Mouse (Mus musculus) small intestine, adult 2 months (tissue): ENCODE results near the gene Nppc. TPM values are rescaled to one million over a fixed set of nuclear protein-coding genes. Genes with fewer than 3 reads are reported as not detected.

Source experiments
- H3K27ac ChIP-seq: fragments of 200-500 bp; 2 replicates; pipeline ENCODE4 v1.5.1; 2012; ENCODE audit warnings: low read depth, low read length, control low read depth, inconsistent platforms; ENCODE audit not compliant: insufficient read depth
- H3K27me3 ChIP-seq: fragments of 200-500 bp; 2 replicates; pipeline ENCODE4 v1.6.1; 2012; ENCODE audit warnings: mild to moderate bottlenecking, moderate library complexity, low read length, inconsistent platforms; ENCODE audit not compliant: control insufficient read depth, insufficient read depth
- H3K36me3 ChIP-seq: fragments of 200-500 bp; 2 replicates; pipeline ENCODE4 v1.6.1; 2012; ENCODE audit warnings: mild to moderate bottlenecking, low read length, control low read depth, inconsistent platforms; ENCODE audit not compliant: control insufficient read depth, insufficient read depth
- H3K4me1 ChIP-seq: fragments of 200-500 bp; 2 replicates; pipeline ENCODE4 v1.6.1; 2012; ENCODE audit warnings: low read length, inconsistent platforms, mixed read lengths; ENCODE audit not compliant: control insufficient read depth, insufficient read depth, insufficient read length
- H3K4me3 ChIP-seq: fragments of 200-500 bp; 2 replicates; pipeline ENCODE4 v1.5.1; 2012; ENCODE audit warnings: low read depth, mild to moderate bottlenecking, control low read depth, inconsistent platforms, low read length, moderate library complexity
- CTCF ChIP-seq: fragments of 200-500 bp; IDR thresholded peaks from 2 replicates; pipeline ENCODE4 v1.5.1; 2012; ENCODE audit warnings: low read depth, mild to moderate bottlenecking, control low read depth, inconsistent platforms, low read length, moderate library complexity, mixed read lengths; ENCODE audit not compliant: insufficient replicate concordance, insufficient read length; ENCODE audit errors: extremely low read depth
- POLR2A ChIP-seq: fragments of 200-500 bp; IDR thresholded peaks from 2 replicates; pipeline ENCODE4 v1.6.1; 2012; ENCODE audit warnings: low read depth, mild to moderate bottlenecking, control low read depth, inconsistent platforms, low read length, moderate library complexity
- WGBS: fragments of 180-500 bp; shearing (Covaris S2); methylation state at CpG from one replicate; pipeline ENCODE4 v1.1.7; 2018; 5-methylcytosine and 5-hydroxymethylcytosine counted together
- polyA plus RNA-seq: library from polyadenylated mRNA; depleted of rRNA; stranded (reverse); fragments of >200 nt; gene quantifications from 2 replicates; pipeline ENCODE4 v1.2.3, GENCODE M21; 2012

The Nppc gene
- polyA plus RNA-seq, 1 experiment, result not detected

DNA sequence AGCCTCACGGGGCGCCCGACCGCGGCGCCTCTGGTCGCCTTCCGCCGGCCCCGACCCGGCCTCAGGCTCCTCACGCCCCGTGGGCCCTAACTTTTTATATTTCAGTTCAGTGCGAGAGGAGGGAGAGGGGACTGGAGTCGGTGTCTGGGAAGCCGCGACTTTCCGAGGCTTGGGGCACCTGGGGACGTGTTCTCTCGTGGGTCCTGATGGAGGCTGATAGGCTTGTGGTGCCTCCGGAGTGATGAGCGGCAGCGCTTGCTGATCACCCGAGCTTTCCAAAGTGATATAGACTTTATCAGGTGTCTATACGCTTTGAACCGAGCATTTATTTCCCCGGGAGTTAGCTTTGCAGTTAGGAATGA is 33.6 kb upstream of the Nppc start:
- no peaks in the 10 kb centered on the region for H3K27me3 ChIP-seq
- peak overlapping the region; percentile 48 for H3K27ac ChIP-seq
- no peaks in the 10 kb centered on the region; the same call in 1 of the 2 replicates for H3K4me1 ChIP-seq
- under 1% methylated on average over 27 of the region's 27 CpGs for whole genome bisulfite sequencing
- H3K36me3 ChIP-seq, result no peaks in the 10 kb centered on the region
- no peak for TF ChIP-seq CTCF
- no peak for TF ChIP-seq POLR2A
- H3K4me3 ChIP-seq, result peak overlapping the region; percentile 87

DNA sequence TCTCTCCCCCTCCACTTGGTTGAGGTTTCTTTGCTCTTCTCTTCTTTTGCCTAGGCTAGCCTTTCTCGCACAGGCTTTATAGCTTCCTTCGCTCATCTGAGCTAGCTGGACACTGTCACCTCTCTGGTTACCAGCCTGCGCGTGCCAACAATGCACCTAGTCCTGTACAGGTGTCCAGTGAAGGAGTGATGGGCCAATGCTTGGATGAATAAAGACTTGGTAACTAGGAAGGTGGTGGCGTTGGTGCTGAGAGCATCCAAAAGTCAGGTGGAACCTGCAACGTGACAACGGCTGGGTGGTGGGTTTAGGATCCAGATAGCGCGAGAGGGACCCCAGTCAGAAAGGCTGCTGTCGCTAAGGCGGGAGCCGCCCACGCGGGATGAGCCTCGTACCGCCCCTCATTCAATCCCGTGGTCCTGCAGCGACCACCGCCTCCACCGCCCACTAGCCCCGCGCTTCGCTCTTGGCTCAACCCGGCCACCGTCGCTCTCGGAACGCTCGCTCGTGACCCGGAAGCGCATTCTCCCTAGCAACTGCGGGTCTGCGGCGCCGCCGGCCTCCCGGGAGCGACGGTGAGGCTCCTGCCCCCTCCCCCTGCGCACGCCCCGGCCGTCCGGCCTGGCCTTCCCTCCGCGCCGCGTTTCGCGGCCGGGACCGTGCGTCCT is 33.1 kb upstream of the Nppc start, which contains the start of gene Dis3l2:
Gene Dis3l2 (plus strand): TSS at position 509 of the 665 bp plus-strand sequence.
- Histone ChIP-seq H3K36me3 (no peaks in the 10 kb centered on the region), H3K4me3 (peak within 1 kb of the TSS; percentile 87), H3K27me3 (no peaks in the 10 kb centered on the region), H3K4me1 (no peaks in the 10 kb centered on the region; the same call in 1 of the 2 replicates), H3K27ac (peak within 1 kb of the TSS; percentile 48)
- 3% methylated on average over 53 of the region's 54 CpGs for WGBS
- TF ChIP-seq POLR2A (no peak), CTCF (no peak)

DNA sequence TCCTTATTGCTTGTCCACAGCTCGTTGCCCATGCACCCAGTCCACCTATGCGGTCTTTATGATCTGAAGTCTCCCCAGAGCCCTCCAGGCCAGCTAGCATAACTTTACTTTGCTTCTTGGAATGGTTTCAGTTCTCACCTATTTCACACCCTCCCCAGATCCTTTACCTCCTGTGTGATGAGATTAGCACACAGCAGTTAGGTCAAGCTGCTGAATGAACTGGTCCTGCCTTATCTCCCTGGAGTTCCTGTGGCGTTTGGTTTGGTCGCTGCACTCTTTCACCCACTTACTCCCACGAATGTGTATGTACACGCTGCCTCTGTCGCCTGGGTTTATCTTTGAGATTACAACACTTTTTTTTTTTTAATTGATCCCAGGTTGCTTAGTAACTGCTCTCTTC is 30.0 kb upstream of the Nppc start:
- 37% methylated on average over 7 of the region's 7 CpGs for WGBS
- no peak for TF ChIP-seq CTCF
- TF ChIP-seq POLR2A, result no peak
- H3K4me1 ChIP-seq, result no peaks in the 10 kb centered on the region; the same call in 1 of the 2 replicates

DNA sequence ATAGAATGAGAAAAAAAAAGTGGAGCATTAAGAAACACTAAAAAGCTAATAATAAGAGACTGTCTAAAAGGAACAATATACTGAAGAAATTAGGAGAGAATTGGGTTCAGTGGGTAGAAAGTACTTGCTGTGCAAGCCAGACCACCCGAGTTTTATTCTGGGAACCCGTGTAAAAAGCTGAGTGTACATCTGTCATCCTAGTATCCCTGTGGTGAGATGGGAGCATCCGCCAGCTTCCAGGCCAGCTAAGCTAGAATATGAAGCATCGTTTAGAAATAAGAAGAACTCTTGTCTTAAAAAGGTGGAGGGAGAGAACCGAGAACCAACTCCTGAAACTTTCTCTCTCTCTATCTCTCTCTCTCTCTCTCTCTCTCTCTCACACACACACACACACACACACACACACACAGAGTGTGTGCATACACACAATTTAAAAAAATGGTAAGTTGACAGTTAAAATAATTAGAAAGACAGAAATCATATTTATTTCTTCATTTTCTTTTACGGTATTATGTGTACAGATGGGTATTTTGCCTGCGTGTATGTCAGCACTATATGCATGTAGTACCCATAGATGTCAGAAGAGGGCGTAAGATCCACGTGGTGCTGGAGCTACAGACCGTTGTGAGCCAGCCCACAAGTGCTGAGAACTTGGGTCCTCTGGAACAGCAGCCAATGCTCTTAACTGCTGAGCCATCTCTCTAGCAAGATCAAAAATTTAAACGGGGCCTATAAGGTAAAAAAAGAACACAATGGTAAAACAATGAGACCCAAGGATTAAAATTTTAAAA is 29.2 kb upstream of the Nppc start:
- no peaks in the 10 kb centered on the region; the same call in 1 of the 2 replicates for H3K4me1 ChIP-seq
- TF ChIP-seq CTCF, result no peak
- TF ChIP-seq POLR2A, result no peak

More for the DNA sequence above, 30.0 kb upstream of the Nppc start:
- Histone ChIP-seq H3K4me3 (no peak overlapping the region), H3K36me3 (no peaks in the 10 kb centered on the region), H3K27ac (no peak overlapping the region), H3K27me3 (no peaks in the 10 kb centered on the region)

DNA sequence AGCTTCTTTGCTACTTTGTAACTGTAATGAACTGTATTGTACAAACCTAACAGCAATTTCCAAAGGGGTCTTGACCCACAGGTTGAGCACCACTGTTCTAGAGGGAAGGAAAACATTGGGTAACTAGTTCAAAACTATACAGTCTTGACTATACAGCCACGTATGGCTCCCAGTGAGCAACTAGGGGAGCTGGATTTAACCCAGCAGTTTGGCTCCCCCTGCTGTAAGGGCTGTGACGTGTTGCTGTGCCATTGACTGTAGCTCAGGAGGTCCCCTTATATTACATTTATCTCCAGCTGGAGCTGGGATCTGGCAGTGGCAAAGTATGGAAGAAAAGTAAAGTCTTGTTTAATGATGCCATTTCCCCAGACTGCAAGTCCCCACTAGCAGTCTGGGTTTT is 28.4 kb upstream of the Nppc start:
- no peak for TF ChIP-seq POLR2A
- TF ChIP-seq CTCF, result no peak
- 23% methylated on average over 2 of the region's 2 CpGs for WGBS
- Histone ChIP-seq H3K36me3 (no peaks in the 10 kb centered on the region), H3K4me3 (no peak overlapping the region), H3K4me1 (no peaks in the 10 kb centered on the region; the same call in 1 of the 2 replicates), H3K27ac (no peak overlapping the region), H3K27me3 (no peaks in the 10 kb centered on the region)

More for the DNA sequence above, 29.2 kb upstream of the Nppc start:
- Histone ChIP-seq H3K27ac (no peak overlapping the region), H3K27me3 (no peaks in the 10 kb centered on the region), H3K36me3 (no peaks in the 10 kb centered on the region), H3K4me3 (no peak overlapping the region)
- WGBS, result 72% methylated on average over 11 of the region's 11 CpGs

DNA sequence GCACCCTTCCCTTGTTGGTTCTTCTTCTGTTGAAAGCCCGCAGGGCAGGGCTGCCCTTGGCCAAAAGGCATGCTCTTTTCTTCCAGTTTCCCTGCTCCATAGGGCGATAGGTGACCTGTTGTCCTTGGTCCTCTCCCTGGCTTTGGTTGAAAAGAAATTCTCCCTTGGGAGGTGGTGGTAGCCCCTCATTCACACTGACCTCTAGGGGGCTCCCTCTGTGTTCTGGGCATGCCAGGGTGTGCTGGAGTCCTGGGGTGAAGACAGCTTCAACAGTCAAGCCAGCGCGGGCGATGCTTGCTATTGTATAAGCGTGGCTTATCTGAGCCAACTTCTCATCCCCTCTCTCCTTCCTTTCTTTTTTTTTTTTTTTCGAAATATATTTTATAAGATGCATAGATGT is 26.6 kb upstream of the Nppc start:
- no peak for TF ChIP-seq POLR2A
- TF ChIP-seq CTCF, result no peak
- H3K36me3 ChIP-seq, result no peaks in the 10 kb centered on the region
- H3K27me3 ChIP-seq, result no peaks in the 10 kb centered on the region
- WGBS, result 52% methylated on average over 7 of the region's 7 CpGs
- H3K4me3 ChIP-seq, result no peak overlapping the region
- H3K4me1 ChIP-seq, result no peaks in the 10 kb centered on the region
- no peak overlapping the region for H3K27ac ChIP-seq

DNA sequence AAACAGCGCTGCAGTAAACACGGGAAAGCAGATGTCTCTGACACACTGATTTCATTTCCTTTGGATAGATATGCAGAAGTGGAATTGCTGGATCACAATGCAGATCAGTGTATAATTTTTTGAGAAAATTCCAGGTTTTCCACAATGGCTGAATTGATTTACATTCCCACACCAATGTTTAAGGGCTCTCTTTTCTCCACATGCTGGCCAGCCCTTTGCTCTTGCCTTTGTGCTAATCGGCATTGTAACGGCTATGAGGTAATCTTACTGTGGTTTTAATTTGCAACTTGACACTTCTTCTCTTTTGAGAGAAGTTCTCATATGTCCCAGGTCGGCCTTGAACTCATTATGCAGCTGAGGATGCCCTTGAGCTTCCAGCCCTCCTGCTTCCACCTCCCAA is 20.7 kb upstream of the Nppc start:
- Histone ChIP-seq H3K36me3 (no peaks in the 10 kb centered on the region), H3K27me3 (no peaks in the 10 kb centered on the region), H3K27ac (no peak overlapping the region), H3K4me3 (no peak overlapping the region), H3K4me1 (no peaks in the 10 kb centered on the region)
- no peak for TF ChIP-seq CTCF
- WGBS, result 72% methylated on average over 5 of the region's 5 CpGs
